Mouse (Mus musculus) layer of hippocampus, postnatal 14 days (tissue): ENCODE measurements at regions not wholly inside any gene's neighbourhood (a gene's known extent, or its start where the extent isn't known, plus 50 kb on each side); places are given as distances from the start of the nearest gene placed in this dataset.
A peak's percentile ranks its signal among the peaks of the same experiment; 100 is the strongest.

ENCODE experiments used
- DNase-seq, 2 experiments: peaks; one replicate each; pipeline ENCODE4 v3.0.0; 2021 to 2022; ENCODE audit warnings: low spot score in 2 of 2, mixed read lengths in 1 of 2

- no peak for DNase-seq
These were observed 59.9 kb upstream of the Gas1 start for GRCm38 (mm10) chr13:60237091-60237490.

- DNase-seq = no peak
These were observed 65.4 kb upstream of the Gas1 start for GRCm38 (mm10) chr13:60242447-60243109.

DNA sequence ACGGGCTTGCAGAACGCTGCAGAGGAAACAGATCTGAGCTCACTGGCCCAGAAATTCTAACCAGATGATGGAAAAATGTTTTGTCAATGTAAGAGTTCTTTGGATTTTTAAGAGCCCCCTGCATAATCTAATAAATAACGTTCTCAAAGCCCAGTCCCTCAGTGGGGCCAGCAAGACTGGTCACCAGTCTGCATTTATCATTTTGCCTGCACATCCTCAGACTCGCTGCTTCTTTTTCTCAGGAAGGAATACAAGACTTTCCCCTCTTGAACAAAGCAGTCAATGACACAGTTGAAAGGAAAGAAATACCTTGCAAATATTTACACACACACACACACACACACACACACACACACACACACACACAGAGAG, 65.9 kb upstream of the Gas1 start:
- DNase-seq = no peak

DNA sequence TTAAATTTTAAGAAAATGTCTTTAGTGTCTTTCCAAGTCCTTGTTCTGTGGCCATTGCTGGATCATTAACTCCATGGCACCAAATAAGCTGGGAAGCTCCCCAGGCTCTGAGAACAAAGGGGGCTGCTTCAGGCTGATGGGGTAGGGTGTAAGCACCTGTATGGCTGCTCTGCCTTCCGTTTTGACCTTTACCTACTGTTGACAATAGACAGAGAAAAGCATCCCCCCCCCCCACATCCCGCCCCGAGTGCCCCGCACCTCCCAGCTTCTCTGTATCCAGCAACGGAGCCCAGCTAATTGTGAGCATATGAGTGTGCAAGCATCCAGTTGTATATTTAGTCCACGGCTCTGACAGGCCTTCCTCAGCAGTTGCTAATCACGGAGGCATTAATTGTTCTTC, 78.0 kb upstream of the Gas1 start:
- no peak for DNase-seq

DNA sequence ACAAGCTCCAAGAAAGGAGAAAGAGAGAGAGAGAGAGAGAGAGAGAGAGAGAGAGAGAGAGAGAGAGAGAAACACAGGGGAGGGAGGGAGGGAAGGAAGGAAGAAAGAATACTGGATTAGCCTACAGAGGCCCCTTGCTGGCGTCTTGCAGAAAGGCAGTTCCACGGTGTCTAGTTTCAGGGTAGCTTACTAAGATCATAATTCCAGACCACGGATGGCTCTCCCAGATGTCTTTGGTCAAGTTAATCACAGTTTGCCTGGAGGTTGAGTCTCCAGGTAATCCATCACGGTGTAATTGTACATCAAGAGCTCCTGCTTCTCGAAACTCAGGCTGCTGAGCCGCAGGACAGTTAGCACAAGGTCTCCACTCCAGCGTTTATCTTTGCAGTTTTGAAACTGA, 78.5 kb upstream of the Gas1 start:
- DNase-seq = no peak

- no peak for DNase-seq
These were observed 79.8 kb upstream of the Gas1 start for GRCm38 (mm10) chr13:60256997-60257396.

DNA sequence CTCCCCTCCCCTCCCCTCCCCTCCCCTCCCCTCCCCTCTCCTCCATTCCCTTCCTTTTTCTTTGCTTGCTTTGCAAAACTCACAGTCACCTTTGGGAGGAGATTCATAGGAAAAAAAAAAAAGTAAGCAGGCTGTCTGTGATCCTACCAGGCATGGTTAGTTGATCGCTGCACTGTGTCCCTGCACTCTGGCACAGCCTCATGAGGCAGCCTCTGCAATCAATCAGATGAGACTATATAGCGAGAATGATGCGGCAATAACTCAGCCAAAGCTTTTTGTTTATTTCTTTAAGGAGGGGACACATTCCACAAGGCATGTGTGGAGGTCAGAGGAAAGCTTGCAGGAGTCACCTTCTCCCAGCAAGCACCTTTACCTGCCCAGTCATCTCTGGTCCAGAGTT, 80.7 kb upstream of the Gas1 start:
- DNase-seq = no peak

DNA sequence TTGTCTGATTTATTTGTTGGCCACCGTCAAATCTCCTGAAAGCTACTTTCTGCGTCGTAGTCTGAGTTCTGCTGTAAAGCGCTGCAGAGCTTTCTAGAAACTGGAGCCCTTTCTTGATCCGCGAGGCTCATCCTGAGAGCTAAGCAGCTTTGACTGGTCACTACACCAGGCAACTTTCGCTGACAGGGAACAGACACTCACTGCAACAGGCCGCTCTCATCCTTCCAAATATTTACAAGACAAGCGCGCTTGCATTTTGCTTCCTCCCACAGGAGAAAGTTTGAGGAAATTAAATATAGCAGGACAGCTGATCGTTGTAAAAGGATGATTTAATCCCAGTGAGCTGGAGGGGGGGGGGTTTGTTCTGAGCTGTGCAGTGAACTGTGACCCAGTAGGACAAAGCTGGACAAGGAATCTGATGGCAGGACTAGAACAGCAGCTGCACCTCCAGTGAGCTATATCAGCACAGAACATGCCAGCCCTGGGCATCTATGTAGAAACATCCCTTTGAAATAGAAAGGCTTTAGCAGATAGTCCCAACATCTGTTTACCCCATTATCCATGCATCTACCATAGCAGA, 85.4 kb upstream of the Gas1 start:
- DNase-seq = no peak

DNA sequence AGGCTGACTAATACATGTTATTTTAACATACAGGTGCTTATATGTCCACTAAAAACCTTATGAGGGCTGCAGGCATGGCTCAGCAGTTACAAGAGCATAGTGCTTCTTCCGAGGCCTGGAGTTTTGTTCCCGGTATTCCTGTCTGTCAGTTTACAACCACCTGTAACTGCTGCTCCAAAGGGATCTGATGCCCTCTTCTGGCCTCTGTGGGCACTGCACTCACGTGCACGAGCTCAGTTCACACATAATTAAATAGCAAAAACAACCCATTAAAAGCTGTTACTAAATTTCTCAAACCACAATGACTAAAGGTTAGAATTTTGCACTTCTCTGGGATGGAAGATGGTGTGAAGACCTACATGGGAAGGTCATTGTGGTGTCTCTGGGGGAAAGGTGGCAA, 87.3 kb upstream of the Gas1 start:
- DNase-seq = no peak

- peak; percentile 22 to 50 for DNase-seq
These were observed 90.4 kb upstream of the Gas1 start for GRCm38 (mm10) chr13:60267557-60267956.

DNA sequence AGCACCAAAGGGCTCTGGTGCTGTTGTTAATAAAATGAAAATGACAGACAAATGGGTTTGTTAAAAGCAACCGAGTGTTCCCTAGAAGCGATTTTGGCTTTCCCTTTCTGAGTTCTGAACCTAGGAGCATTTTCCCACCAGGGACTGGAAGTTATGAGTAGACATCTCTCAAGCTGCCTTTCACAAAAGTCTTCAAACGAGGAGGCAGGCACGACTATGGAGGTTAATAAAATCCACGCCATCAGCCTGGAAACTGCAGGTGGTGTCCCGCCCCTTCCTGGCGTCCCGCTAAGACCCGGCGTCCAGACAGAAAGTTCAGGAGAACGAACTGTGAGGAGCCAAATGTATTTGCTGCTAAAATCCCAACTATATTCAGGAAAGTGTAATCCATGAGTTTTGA, 91.1 kb upstream of the Gas1 start:
- no peak for DNase-seq

DNA sequence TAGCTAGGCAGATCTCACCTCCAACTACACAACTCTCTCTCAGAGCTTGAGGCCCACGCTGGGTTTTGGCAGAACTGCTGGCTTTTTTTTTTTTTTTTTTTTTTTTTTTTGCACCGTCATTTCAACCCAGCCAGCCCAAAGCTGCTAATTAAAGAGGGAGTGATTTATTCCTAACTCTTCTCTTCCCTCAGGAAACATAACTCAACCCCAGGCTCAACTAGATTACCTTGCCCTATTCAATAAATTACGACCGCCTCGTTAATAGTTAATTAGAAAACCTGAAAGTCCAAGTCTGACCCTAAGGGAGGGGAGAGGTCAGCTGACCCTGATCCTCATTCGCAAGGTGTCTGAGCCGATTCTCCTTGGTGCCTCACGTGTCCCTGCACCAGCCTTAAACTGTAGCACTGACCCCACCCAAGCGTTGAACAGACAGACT, 92.3 kb upstream of the Gas1 start:
- peak in 1 of 2 experiments; percentile 18 for DNase-seq

DNA sequence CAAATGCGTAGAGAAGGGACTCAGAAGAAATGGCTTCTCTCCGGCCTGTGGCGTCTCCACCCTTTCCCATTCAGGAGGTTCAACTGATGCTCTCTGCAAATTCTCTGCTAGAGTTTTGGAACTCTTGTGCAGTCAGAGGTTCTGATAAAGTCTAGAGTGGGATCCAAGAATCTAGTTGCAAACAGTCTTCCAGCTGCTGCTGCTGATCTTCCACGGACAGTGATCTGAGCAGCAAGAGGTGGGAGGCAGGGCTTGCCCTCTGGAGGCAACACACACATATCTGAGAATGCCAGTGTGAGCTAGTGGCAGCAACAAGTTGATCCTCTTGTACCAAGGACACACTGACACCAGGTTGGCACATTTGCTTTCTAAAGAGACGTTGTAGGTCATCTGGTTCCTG, 93.4 kb upstream of the Gas1 start:
- no peak for DNase-seq

DNA sequence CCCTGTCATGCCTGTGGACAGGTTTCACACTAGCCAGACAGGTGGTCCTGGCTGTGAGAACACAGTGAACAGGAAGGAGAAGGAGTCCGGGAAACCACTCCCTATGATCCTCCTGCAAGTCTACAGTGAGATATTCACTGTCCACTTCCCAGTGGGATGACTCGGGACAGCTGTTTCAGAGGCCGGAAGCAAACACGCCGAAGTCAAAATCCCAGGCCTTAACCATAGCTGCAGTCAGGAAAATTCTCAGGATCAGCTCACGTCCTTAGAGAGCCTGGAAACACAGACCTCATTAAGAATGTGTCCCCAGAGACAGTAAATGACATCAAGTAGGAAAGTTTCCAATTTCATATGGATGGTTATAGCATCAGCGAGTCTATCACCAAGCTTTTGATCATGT, 96.2 kb upstream of the Gas1 start:
- DNase-seq = no peak

DNA sequence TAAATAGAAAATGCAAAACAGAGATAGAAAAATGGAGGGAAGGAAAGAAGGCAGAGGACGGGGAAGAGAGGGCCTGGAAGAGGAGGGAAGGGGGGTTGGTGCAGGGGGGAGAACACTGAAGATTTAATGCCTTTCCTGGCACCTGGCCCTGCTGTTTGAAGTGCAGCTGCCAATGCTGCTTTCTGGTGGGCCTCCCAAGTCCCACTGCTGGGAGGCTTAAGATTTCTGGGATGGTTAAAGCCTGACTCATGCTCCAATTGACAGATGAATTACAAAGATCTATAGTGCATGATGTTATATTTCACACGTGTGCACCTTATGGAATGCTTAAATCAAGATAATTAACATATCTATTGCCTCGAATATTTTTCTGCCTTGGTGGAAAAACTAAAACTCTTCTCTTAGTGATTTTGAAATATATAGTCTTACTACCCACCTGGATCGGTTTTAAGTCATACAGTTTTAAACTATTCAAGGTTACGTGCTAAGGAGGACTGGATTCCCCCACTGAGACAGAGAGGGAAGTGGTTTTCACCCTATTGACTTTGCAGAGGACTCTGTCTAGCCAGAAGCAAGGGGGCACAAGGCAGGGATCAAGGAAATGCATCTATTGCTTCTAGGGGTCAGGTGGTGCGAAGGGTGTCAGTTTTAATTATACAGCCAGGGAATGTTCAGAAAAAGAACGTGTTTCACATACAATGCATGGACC, 105.5 kb upstream of the Gas1 start:
- DNase-seq = no peak

GRCm38 (mm10) chr13:60286525-60287224, 109.5 kb upstream of the Gas1 start:
- DNase-seq = no peak

- no peak for DNase-seq
These were observed 112.5 kb upstream of the Gas1 start for GRCm38 (mm10) chr13:60289650-60290049.

GRCm38 (mm10) chr13:60290820-60291219, 113.7 kb upstream of the Gas1 start:
- DNase-seq = no peak

DNA sequence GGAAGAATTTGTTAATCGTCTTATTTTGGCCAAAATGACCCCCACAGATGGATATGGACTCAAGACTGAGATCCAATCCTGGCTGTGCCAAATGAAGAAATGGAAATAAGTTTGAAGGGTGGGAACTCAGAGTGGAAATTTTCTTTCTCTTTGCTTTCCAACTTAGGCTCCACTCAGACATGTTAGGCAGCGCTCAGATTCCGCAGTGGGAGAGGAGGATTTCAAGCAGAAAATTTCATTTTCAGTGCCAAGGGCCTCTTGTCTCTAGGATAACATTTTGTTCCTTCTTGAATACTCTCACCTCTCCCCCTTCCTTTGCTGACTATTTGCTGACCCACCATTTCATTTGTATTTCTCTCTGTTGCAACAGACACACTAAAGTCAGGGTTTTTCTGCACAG, 114.2 kb upstream of the Gas1 start:
- DNase-seq = no peak

GRCm38 (mm10) chr13:60296201-60296895, 119.2 kb upstream of the Gas1 start:
- no peak for DNase-seq

GRCm38 (mm10) chr13:60296896-60297275, 119.7 kb upstream of the Gas1 start:
- no peak for DNase-seq

DNA sequence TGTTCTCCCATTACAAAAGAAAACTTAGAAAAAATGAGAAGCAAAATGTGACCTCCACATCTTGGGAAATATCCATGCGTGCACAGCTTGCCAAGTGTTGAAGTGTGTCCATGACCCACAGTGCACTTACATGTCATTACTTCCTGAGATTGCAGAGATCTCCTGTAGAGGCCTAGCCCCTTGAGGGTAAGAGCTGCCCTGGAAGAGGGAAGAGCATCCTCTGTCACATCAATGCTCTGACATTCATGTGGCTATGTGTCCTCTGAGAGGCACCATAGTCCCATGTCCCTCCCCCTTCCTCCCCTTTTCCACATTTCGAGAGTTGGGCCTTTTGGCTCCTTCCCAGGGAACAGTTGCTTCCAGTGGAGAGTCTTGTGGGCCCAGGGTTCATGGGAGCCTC, 121.4 kb upstream of the Gas1 start:
- DNase-seq = no peak
